Mouse (Mus musculus): ENCODE measurements around the gene Sult2a1. TPM values are rescaled to one million over a fixed set of nuclear protein-coding genes. Genes with fewer than 3 reads are reported as not detected.
"Not testable (repeated sequence)": the region's sequence is repeated elsewhere in the genome, so short reads cannot be mapped to it uniquely, and the experiment has no call there.

Sult2a1 gene
- not detected in 2 replicates for polyA plus RNA-seq (2012; ENCODE audit: insufficient read depth, insufficient read length, missing spikeins)

DNA sequence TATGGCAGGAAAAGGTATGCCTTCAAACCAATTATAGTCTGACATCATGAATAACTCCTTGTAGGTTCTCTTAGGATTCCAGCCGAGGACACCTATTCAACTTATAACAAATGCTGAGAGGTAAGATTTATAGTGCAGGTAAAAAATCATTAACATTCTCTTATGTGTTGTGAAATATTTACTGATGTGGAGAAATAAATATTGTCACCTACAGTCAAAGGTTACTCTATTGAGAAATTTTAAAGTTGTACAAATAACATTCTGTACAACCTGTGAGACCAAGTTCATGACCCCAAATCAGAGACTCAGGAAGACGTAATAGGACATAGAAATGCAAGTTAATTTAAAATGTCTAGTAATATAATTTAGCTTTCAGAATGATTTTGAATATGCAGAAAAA, at the start of gene Sult2a1:
Gene Sult2a1 (minus strand): TSS at position 101 of the 400 bp plus-strand sequence.
- not testable (repeated sequence) for H3K27ac ChIP-seq (replicated peaks; ENCODE audit: low read depth, low read length); H3K4me1 ChIP-seq (ENCODE audit: control insufficient read depth, insufficient read depth, insufficient read length, low read length); H3K4me3 ChIP-seq (ENCODE audit: insufficient read depth, low read depth, low read length)

DNA sequence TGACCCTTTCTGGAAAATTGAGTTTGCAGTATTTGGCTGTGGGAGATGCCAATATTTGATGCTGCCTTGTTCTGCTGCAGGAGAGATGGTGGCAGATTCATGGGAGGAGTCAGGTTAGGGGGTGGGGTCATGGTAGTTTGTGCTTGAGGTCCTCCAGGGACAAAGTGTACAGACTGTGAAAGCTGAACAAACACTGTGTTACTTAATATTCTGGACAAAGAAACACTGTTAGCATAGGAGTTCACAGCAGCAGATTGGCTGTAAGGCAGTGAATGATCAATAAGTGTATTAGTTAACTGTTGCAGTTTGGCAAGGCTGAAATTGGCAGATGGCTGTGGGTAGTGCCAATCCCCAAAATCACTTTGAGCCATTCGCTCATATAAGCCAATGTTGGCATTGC, 23.3 kb downstream of the Sult2a1 start:
- Histone ChIP-seq H3K4me3 (ENCODE audit: insufficient read depth, low read depth, low read length) (no peak overlapping the region), H3K27ac (replicated peaks; ENCODE audit: low read depth, low read length) (no peak overlapping the region), H3K4me1 (ENCODE audit: control insufficient read depth, insufficient read depth, insufficient read length, low read length) (no peaks in the 10 kb centered on the region)

Other genes starting within 250 kb of the Sult2a1 start
- not detected in 2 replicates for gene Sult2a5, start 213.4 kb downstream of the Sult2a1 start, polyA plus RNA-seq (2012; ENCODE audit: insufficient read depth, insufficient read length, missing spikeins)
- gene Sult2a2, start 103.9 kb downstream of the Sult2a1 start, polyA plus RNA-seq (2012; ENCODE audit: insufficient read depth, insufficient read length, missing spikeins) = not detected in 2 replicates
- not detected in 2 replicates for gene Sult2a4, start 152.2 kb upstream of the Sult2a1 start, polyA plus RNA-seq (2012; ENCODE audit: insufficient read depth, insufficient read length, missing spikeins)

All from brown adipose tissue, adult 24 weeks (tissue).